Mouse (Mus musculus) thymus, postnatal 4 days (tissue): ENCODE data around the gene Sept7.
"Not testable (repeated sequence)": the region's sequence is repeated elsewhere in the genome, so short reads cannot be mapped to it uniquely, and the experiment has no call there.

ENCODE experiments used
- DNase-seq: peaks from one replicate; pipeline ENCODE4 v3.0.0; 2021

Sept7 gene

DNA sequence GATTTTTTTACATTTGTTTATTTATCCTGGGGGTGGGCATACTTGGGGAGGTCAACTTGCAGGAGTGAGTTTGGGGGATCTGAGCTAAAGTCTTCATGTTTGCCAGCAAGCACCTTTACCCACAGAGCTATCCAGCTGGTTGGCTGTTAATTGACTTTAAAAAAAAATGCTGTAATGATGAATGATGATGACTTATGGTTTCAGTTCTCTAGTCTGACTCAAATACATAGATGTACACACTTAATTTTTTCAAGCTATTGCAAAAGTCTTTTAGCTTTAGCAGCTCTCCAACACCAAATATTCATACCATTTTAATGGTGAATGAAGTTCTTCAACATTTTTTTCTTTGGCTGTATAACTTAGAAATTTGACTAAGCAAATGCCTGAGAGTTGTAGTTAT is 8.7 kb downstream of the Sept7 start:
- DNase-seq: no peak

DNA sequence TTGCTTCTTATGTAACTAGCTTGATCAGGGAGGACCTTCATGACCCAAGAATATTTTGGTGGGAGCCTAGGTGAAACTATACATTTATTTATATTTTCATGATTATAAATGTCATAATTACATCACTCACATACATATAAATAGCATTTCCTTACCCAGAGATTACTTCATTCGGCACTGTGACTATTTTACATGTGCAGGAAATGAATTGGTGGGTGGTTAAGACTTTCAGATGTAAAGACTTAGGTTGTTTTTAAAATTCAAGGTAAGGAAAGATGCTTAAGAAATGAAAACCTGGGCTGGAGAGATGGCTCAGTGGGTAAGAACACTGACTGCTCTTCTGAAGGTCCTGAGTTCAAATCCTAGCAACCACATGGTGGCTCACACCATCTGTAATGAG is 9.8 kb downstream of the Sept7 start:
- no peak for DNase-seq

- DNase-seq: no peak
These were observed 13.6 kb downstream of the Sept7 start for GRCm38 (mm10) chr9:25265795-25266194.

DNA sequence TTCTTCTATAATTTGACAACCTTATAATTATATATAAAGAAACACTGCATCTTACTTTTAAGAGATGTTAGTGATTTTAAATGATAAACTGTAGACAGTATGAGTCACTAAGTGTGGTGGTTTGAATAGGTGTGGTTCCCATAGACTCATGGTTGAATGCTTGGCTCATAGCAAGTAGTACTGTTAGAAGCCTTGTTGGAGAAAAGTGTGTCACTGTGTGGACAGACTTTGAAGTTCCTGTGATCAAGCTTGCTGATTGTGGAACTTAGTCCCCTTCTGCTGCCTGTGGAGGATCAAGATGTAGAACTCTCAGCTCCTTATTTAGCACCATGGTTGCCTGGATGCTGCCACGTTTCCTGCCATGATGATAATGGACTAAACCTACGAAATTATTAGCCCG is 14.9 kb downstream of the Sept7 start:
- DNase-seq: no peak

- no peak for DNase-seq
These were observed 15.3 kb downstream of the Sept7 start for GRCm38 (mm10) chr9:25267574-25267973.

- DNase-seq: no peak
These were observed 19.7 kb downstream of the Sept7 start for GRCm38 (mm10) chr9:25271902-25272301.

DNA sequence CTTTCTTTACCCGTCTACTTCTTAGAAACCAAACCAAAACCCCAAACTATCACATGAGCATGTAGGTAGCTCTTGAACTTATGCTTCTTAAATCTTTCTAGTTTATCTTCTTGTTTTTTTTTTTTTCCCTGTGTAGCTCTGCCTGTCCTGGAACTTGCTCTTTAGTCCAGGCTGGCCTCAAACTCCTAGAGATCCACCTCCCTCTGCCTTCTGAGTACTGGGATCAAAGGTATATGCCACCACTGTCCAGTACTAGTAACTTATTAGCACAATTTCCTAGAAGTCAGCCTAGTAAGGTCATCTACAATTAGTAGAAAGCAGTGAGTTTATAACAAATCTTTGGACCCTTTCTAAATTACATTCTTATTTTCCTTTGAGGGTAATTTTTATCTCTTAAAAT is 37.6 kb downstream of the Sept7 start:
- DNase-seq: no peak

DNA sequence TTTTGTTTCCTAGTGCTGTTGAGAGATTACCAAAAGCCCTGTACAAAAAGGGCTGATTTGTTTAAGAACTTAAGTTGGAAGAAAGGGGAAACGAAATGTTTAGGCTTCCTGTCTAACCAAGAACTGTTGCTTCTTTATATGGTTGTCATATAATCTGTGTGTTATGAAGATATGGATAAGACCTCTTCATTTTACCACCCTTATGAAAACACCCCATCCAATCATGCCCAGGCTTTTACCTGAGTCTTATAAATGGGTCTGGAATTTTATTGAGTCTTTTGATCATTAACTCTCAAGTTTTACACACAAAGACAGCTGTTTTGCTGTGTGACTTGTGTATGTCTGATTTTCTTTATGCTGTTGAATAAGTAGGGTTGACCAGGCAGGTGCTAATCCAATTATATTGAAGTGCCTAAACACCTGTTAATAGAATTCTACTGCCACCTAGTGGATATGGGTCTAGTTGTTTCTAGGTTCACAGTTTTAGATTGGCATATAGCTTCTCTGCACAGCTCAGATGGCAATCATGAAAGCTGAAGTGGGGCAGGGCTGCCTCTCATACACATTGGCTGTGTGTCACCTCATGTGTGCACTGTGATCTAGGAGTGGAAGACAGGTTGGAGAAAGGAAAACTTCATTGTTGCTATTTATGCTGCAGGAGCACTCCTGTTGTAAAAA is 57.4 kb downstream of the Sept7 start:
- peak; percentile 23 for DNase-seq

GRCm38 (mm10) chr9:25314304-25314703 is 62.1 kb downstream of the Sept7 start:
- no peak for DNase-seq

DNA sequence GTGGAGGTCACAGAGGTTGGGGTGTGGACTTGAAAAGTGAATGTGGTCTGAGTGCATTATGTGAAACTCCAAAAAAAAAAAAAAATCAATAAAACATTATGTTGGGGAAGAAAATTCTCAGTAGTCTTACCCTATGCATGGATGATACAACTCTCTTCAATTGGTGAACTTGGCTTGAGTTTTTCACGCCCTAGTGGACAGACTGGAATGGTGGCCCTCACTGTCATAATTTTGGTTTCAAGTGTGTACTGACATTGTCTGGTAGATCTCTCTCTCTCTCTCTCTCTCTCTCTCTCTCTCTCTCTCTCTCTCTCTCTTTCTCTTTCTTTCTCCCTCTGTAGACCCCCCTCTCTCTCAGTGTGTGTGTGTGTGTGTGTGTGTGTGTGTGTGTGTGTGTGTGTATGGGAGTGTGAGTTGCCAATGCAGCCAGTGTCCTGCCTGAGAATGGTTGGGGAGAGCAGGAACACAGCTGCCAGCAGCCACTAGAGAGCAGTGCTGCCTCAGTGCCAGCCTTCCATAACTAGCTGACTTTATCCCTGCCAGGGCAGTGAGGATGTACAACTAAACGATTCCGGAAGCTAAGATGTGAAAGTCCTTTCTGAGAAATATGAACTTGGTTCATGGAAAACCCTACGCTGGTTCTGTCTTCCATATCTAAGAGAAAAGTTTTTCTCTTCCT is 65.7 kb downstream of the Sept7 start:
- peak; percentile 32 for DNase-seq

DNA sequence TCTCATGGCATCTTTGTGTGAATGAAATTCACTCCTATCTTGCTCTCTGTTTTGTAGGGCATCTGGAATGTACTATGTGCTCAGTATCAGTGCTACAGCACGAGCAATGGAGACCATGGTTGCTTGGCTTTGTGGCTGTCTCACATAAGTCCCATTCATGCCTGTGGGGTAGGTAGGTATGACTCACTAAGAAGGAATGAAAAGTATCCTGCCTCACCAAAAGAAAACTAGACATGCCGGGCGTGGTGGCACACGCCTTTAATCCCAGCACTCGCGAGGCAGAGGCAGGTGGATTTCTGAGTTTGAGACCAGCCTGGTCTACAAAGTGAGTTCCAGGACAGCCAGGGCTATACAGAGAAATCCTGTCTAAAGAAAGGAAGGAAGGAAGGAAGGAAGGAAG is 67.4 kb downstream of the Sept7 start:
- not testable (repeated sequence) for DNase-seq

GRCm38 (mm10) chr9:25327727-25328370 is 75.6 kb downstream of the Sept7 start:
- DNase-seq: no peak

- no peak for DNase-seq
These were observed 76.9 kb downstream of the Sept7 start for GRCm38 (mm10) chr9:25328946-25329723.

DNA sequence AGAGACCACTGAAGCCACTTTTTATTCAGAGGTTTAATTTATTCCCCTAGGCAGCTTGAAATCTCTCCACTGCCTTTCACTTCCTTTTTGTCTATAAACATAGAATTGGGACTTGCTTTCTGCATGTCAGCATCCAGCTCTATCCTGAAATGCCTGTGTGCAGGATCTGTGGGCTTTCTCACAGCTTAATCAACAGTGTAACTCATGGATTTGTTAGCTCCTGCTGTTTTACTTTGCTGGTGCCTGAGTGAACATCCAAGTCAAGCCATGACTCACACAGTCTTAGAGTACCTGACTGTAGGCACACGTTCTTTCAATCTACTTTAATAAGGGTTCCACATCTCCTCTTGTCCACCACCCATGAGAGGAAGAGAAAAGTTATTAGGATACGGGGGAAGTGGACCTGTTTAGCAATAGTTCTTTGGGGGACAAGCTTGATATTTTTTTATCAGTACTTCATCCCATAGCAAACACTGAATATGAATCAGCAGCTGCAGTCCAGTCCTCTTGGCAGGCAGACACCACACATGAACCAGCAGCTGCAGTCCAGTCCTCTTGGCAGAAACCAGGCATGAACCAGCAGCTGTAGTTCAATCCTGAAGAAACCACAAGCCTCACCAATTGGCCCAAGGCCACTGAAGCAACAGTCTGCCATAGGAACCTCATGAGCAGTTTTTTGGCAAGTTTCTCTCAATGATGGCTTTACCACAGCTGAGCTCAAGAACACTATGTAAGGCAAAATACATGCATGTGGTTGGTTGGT is 85.4 kb downstream of the Sept7 start:
- DNase-seq: no peak

GRCm38 (mm10) chr9:25340412-25340811 is 88.2 kb downstream of the Sept7 start:
- DNase-seq: no peak

DNA sequence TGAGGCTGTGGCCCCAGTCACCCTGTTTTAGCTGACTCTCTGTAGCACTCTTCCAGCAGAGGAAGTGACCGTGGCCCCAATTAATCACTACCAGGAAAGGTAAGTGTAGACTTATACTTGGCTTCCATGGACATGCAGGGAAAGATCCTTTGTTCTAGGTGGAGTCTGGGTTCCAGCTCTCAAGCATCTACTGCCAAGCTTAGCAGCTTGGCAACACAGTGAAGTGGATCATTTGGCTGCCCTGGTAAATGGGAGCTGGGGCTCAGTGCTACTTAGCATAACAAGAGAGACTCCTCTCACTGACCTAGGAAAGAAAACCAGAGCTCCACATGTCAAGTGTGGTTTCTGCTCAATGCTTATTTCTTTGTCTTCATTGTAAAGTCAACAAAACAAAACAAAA is 101.5 kb downstream of the Sept7 start:
- DNase-seq: no peak

GRCm38 (mm10) chr9:25355806-25356205 is 103.6 kb downstream of the Sept7 start:
- DNase-seq: no peak

- no peak for DNase-seq
These were observed 105.3 kb downstream of the Sept7 start for GRCm38 (mm10) chr9:25357589-25357988.

DNA sequence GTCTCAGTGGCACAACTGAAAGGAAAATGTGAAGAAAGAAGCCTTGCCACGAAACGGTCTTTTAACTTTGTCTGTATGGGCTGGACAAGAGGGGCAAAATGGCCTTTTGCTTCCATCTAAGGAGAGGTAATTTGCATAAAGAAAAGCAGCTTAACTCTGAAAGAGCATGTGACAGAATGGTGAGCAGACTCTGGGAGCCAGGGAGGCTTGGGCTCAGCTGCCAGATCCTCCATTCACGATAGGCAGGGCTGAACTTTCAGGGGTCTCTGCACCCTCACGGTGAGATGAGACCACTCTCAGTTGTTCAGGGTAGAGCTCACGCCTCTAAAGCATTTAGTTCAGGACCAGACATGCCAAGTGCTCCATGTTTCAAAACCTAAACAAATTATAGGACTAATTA is 105.8 kb downstream of the Sept7 start:
- no peak for DNase-seq
